Mouse (Mus musculus) heart, embryonic 16.5 days (tissue): Measurements from ENCODE around the gene Glt6d1. TPM values are rescaled to one million over a fixed set of nuclear protein-coding genes. Genes with fewer than 3 reads are reported as not detected.

ENCODE experiments used
- ATAC-seq: fragments of 200-750 bp; cut with Nextera tagmentation; replicated peaks from 2 replicates; pipeline ENCODE4 v1.8.0; 2017; ENCODE audit warnings: moderate number of reproducible peaks; ENCODE audit not compliant: insufficient read depth, low FRiP score; ENCODE audit errors: extremely low read depth
- H3K27ac ChIP-seq: fragments of 300-500 bp; sonication (generic); 2 replicates; pipeline ENCODE4 v1.5.1; 2014; ENCODE audit warnings: mild to moderate bottlenecking, low read length, control low read depth, moderate library complexity
- H3K27me3 ChIP-seq: fragments of 300-500 bp; sonication (generic); 2 replicates; pipeline ENCODE4 v1.6.1; 2014; ENCODE audit warnings: low read length, mixed read lengths; ENCODE audit not compliant: control insufficient read depth, insufficient read depth
- H3K36me3 ChIP-seq: fragments of 300-500 bp; sonication (generic); 2 replicates; pipeline ENCODE4 v1.6.1; 2014; ENCODE audit not compliant: control insufficient read depth, insufficient read depth
- H3K4me1 ChIP-seq: fragments of 300-500 bp; sonication (generic); 2 replicates; pipeline ENCODE4 v1.6.1; 2014; ENCODE audit warnings: low read length, mixed read lengths; ENCODE audit not compliant: control insufficient read depth, insufficient read depth
- H3K4me2 ChIP-seq: fragments of 300-500 bp; sonication (generic); 2 replicates; pipeline ENCODE4 v1.6.1; 2014; ENCODE audit warnings: low read depth, mild to moderate bottlenecking, control low read depth, low read length
- H3K4me3 ChIP-seq: fragments of 300-500 bp; sonication (generic); 2 replicates; pipeline ENCODE4 v1.5.1; 2014; ENCODE audit warnings: mild to moderate bottlenecking, control low read depth, low read length
- H3K9ac ChIP-seq: fragments of 300-500 bp; sonication (generic); 2 replicates; pipeline ENCODE4 v1.6.1; 2014; ENCODE audit warnings: low read length, control low read depth
- H3K9me3 ChIP-seq: fragments of 300-500 bp; sonication (generic); replicated peaks from 2 replicates; pipeline ENCODE4 v1.6.1; 2016; ENCODE audit warnings: low read length; ENCODE audit not compliant: control insufficient read depth
- WGBS: fragments of 180-500 bp; shearing (Covaris S2); extraction: QIAGEN DNeasy Blood & Tissue Kit; methylation state at CpG from one replicate; pipeline ENCODE4 v1.1.7; 2014; 5-methylcytosine and 5-hydroxymethylcytosine counted together
- polyA plus RNA-seq: library from polyadenylated mRNA; unstranded; fragments of >200 nt; fragmentation: Nextera tagmentation; extraction: Ambion mirVana; gene quantifications from 2 replicates; pipeline ENCODE4 v1.2.1, GENCODE M21; 2015

The Glt6d1 gene
- polyA plus RNA-seq, 1 experiment from 2014 or later = not detected

GRCm38 (mm10) chr2:25754201-25754600 lies 61.4 kb downstream of the Glt6d1 start:
- no peaks in the 10 kb centered on the region for H3K36me3 ChIP-seq
- ATAC-seq = no peak
- no peak overlapping the region for H3K4me3 ChIP-seq
- H3K9ac ChIP-seq = no peak overlapping the region
- WGBS = 81% methylated on average over 1 of the region's 1 CpGs
- no peaks in the 10 kb centered on the region for H3K27me3 ChIP-seq
- peaks cover 5% of the 10 kb centered on the region for H3K9me3 ChIP-seq
- no peaks in the 10 kb centered on the region for H3K4me1 ChIP-seq
- H3K27ac ChIP-seq = no peak overlapping the region
- H3K4me2 ChIP-seq = no peak overlapping the region

Other genes starting within 250 kb of the Glt6d1 start
- gene Mamdc4, start 241.0 kb downstream of the Glt6d1 start, polyA plus RNA-seq = 2.7 and 19.0 TPM in 2 replicates
- 180 and 190 TPM in 2 replicates for gene Phpt1, start 240.6 kb downstream of the Glt6d1 start, polyA plus RNA-seq
- gene Ajm1, start 234.1 kb downstream of the Glt6d1 start, polyA plus RNA-seq = 0.05 and 0.10 TPM in 2 replicates
- 42.7 and 48.9 TPM in 2 replicates for gene Rabl6, start 207.3 kb downstream of the Glt6d1 start, polyA plus RNA-seq
- 0.07 and 0.11 TPM in 2 replicates for gene Ccdc183, start 198.2 kb downstream of the Glt6d1 start, polyA plus RNA-seq
- gene Tmem141, start 193.8 kb downstream of the Glt6d1 start, polyA plus RNA-seq = 20.0 and 25.6 TPM in 2 replicates
- gene Fcna, start 187.8 kb downstream of the Glt6d1 start, polyA plus RNA-seq = 3.6 and 6.3 TPM in 2 replicates
- gene Lcn8, start 162.7 kb downstream of the Glt6d1 start, polyA plus RNA-seq = not detected in 2 replicates
- not detected in 2 replicates for gene Lcn5, start 157.9 kb downstream of the Glt6d1 start, polyA plus RNA-seq
- gene Lcn6, start 139.1 kb downstream of the Glt6d1 start, polyA plus RNA-seq = not detected in 2 replicates
- gene Lcn10, start 133.1 kb downstream of the Glt6d1 start, polyA plus RNA-seq = not detected in 2 replicates
- not detected in 2 replicates for gene Obp2a, start 115.8 kb downstream of the Glt6d1 start, polyA plus RNA-seq
- 42.3 and 45.4 TPM in 2 replicates for gene Bmyc, start 109.1 kb downstream of the Glt6d1 start, polyA plus RNA-seq
- gene Obp2b, start 78.8 kb downstream of the Glt6d1 start, polyA plus RNA-seq = not detected in 2 replicates
- gene Lcn3, start 50.3 kb downstream of the Glt6d1 start, polyA plus RNA-seq = not detected in 2 replicates
- gene Lcn11, start 38.8 kb downstream of the Glt6d1 start, polyA plus RNA-seq = not detected in 2 replicates
- gene Gm13539, start 33.6 kb downstream of the Glt6d1 start, polyA plus RNA-seq = 0.26 TPM in 1 of 2 replicates, not detected in the other
- not detected in 2 replicates for gene Lcn9, start 7.3 kb upstream of the Glt6d1 start, polyA plus RNA-seq
- not detected in 2 replicates for gene Sohlh1, start 31.4 kb upstream of the Glt6d1 start, polyA plus RNA-seq
- gene Kcnt1, start 47.9 kb upstream of the Glt6d1 start, polyA plus RNA-seq = 0.13 TPM in 1 of 2 replicates, not detected in the other
- gene Camsap1, start 167.4 kb upstream of the Glt6d1 start, polyA plus RNA-seq = 6.0 and 8.9 TPM in 2 replicates
- gene Ubac1, start 205.9 kb upstream of the Glt6d1 start, polyA plus RNA-seq = 114 and 116 TPM in 2 replicates